Mouse (Mus musculus) lung, embryonic 14.5 days (tissue): ENCODE data around the gene Cetn4. TPM values are rescaled to one million over a fixed set of nuclear protein-coding genes. Genes with fewer than 3 reads are reported as not detected.

ENCODE experiments used
- ATAC-seq: fragments of 200-750 bp; cut with Nextera tagmentation; 2 replicates; pipeline ENCODE4 v1.8.0; 2017; ENCODE audit warnings: mild to moderate bottlenecking, moderate TSS enrichment, moderate library complexity; ENCODE audit not compliant: insufficient read depth
- DNase-seq: peaks from one replicate; pipeline ENCODE4 v3.0.0-alpha.2; 2015
- H3K27ac ChIP-seq: fragments of 300-500 bp; sonication (generic); 2 replicates; pipeline ENCODE4 v1.5.1; 2014; ENCODE audit warnings: low read depth, mild to moderate bottlenecking, moderate library complexity
- H3K27me3 ChIP-seq: fragments of 300-500 bp; sonication (generic); 2 replicates; pipeline ENCODE4 v1.6.1; 2014; ENCODE audit warnings: low read length, control low read depth; ENCODE audit not compliant: insufficient read depth
- H3K36me3 ChIP-seq: fragments of 300-500 bp; sonication (generic); 2 replicates; pipeline ENCODE4 v1.6.1; 2014; ENCODE audit warnings: control low read depth; ENCODE audit not compliant: insufficient read depth
- H3K4me1 ChIP-seq: fragments of 300-500 bp; sonication (generic); 2 replicates; pipeline ENCODE4 v1.6.1; 2014; ENCODE audit warnings: antibody characterized with exemption, control low read depth; ENCODE audit not compliant: insufficient read depth
- H3K4me2 ChIP-seq: fragments of 300-500 bp; sonication (generic); 2 replicates; pipeline ENCODE4 v1.6.1; 2014; ENCODE audit warnings: mild to moderate bottlenecking
- H3K4me3 ChIP-seq: fragments of 300-500 bp; sonication (generic); 2 replicates; pipeline ENCODE4 v1.5.1; 2014; ENCODE audit warnings: low read depth, low read length
- H3K9ac ChIP-seq: fragments of 300-500 bp; sonication (generic); 2 replicates; pipeline ENCODE4 v1.6.1; 2014
- H3K9me3 ChIP-seq: fragments of 300-500 bp; sonication (generic); 2 replicates; pipeline ENCODE4 v1.6.1; 2016; ENCODE audit warnings: low read depth, low read length, control low read depth
- CTCF ChIP-seq: IDR thresholded peaks from 2 replicates; pipeline ENCODE4 v1.5.1; 2016; ENCODE audit warnings: antibody characterized with exemption, low read depth
- WGBS: fragments of 180-500 bp; shearing (Covaris S2); extraction: QIAGEN DNeasy Blood & Tissue Kit; methylation state at CpG from one replicate; pipeline ENCODE4 v1.1.7; 2014; 5-methylcytosine and 5-hydroxymethylcytosine counted together
- polyA plus RNA-seq: library from polyadenylated mRNA; unstranded; fragments of >200 nt; fragmentation: Nextera tagmentation; extraction: Ambion mirVana; gene quantifications from 2 replicates; pipeline ENCODE4 v1.2.1, GENCODE M21; 2014

Cetn4 gene
- polyA plus RNA-seq, 1 experiment from 2014 or later, result 2.6 TPM

DNA sequence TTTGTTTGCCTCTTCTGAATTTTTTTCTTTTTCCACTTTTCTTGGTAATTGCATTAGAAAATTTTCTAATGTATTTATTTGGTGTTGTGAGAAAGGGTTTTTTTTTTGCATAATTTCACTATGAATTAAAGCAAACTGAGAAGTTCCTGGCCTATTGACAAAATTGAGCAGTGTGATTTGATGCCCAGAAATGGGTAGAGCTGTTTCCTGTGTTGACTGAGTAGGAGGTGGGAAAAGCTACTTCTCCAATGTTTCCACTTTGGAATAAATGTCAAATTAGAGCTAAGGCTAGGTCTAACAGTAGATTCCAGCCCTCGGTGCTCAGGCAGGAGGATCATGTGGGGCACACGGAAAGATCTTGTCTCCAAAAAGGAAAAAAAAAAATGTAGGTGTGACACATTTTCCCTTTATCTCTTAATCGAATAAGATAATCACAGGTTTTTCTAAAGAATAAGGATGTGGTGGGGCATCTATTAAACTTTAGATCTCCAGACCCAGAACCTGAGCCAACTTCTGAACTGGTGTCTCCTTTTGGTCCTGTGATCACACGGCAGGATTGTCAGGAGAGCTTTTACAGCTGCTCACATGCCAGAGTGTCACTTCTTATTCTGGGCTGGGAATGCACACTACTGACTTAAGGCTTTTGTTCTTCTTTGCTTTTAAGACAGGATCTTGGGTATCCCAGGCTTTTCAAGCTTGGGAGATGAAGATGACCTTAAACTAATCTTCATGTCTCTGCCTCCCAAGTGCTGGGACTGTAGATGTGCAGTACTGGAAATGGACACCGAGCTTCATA, 13.0 kb upstream of the Cetn4 start:
- no peak overlapping the region for H3K9ac ChIP-seq
- no peak overlapping the region for H3K27ac ChIP-seq
- 58% methylated on average over 5 of the region's 5 CpGs for WGBS
- no peak overlapping the region for H3K4me2 ChIP-seq
- no peak overlapping the region for H3K4me3 ChIP-seq
- ATAC-seq (no peak; the same call in 1 of the 2 replicates), DNase-seq (peak; percentile 58)
- peaks cover 5% of the 10 kb centered on the region; the same call in 1 of the 2 replicates for H3K36me3 ChIP-seq
- H3K9me3 ChIP-seq, result no peaks in the 10 kb centered on the region
- H3K27me3 ChIP-seq, result no peaks in the 10 kb centered on the region
- no peaks in the 10 kb centered on the region for H3K4me1 ChIP-seq
- no peak for TF ChIP-seq CTCF

DNA sequence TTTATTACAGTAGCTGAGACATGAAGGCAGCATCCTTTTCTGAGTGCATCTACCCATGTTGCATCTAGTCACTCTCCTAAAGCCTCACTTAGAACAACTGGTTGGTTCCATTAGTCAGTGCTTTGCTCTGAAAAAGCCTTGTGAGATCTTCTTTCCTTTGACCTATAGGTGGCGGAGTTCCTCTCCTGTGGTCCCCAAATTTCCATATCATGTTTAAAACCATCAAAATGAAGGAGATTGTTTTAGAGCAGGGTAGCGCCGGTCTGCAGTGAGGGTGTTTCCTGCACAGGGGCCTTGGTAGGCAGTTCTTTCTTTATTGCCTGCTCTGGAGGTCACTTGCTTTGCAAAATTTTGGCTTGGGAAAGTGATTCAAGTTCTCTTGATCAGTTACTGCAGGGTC, 11.8 kb upstream of the Cetn4 start:
- DNase-seq, result peak; percentile 82
- Histone ChIP-seq H3K9me3 (no peaks in the 10 kb centered on the region), H3K4me1 (no peaks in the 10 kb centered on the region), H3K4me2 (no peak overlapping the region), H3K36me3 (peaks cover 8% of the 10 kb centered on the region; the same call in 1 of the 2 replicates), H3K27me3 (no peaks in the 10 kb centered on the region), H3K9ac (no peak overlapping the region), H3K4me3 (no peak overlapping the region), H3K27ac (no peak overlapping the region)
- ATAC-seq, result no peak
- WGBS, result 40% methylated on average over 3 of the region's 3 CpGs
- TF ChIP-seq CTCF, result peak; percentile 63

DNA sequence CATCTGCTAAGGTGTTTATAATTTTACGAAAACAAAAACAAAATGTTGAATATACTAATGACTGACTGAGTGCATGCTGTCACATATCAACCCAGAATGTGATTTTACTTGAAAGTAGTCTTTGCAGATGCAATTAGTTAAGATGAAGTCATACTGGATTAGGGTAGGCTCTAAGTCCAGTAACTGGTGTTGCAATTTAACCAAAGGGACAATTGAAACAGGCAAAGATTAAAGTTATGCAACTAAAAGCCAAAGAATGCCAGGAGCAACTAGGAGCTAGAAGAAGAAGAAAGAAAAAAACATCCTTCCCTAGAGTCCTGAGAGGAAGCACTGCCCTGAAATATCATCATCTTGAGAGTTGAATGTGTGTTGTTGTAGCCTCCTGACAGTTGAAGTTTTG, 3.7 kb upstream of the Cetn4 start:
- no peak overlapping the region for H3K4me3 ChIP-seq
- H3K9ac ChIP-seq, result no peak overlapping the region
- no peak for TF ChIP-seq CTCF
- H3K9me3 ChIP-seq, result no peaks in the 10 kb centered on the region
- H3K27ac ChIP-seq, result no peak overlapping the region
- peaks cover 12% of the 10 kb centered on the region; the same call in 1 of the 2 replicates for H3K36me3 ChIP-seq
- ATAC-seq (no peak), DNase-seq (no peak)
- no peaks in the 10 kb centered on the region for H3K27me3 ChIP-seq
- WGBS, result 88% methylated on average over 1 of the region's 1 CpGs
- no peaks in the 10 kb centered on the region for H3K4me1 ChIP-seq
- H3K4me2 ChIP-seq, result no peak overlapping the region

DNA sequence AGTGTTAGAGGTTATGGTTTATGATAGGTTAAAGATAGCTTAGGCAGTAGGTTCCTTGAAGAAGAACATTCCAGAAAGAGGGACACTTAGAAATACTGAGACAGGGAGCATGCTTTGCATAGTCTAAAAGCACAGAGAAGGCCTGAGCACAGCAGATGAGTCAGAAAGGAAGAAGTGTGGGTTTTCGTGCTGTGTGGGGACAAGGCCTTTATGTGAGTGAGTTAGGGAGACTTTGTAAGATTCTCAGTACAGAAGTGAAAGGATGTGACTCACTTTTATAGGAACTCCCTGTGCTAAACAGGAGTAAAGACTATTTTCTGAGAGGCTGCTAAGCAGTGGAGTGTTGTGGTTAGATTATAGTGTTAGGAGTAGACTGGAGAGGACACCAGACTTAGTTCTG, 863 bp upstream of the Cetn4 start:
- WGBS, result 45% methylated on average over 1 of the region's 1 CpGs
- TF ChIP-seq CTCF, result no peak
- Histone ChIP-seq H3K4me1 (no peaks in the 10 kb centered on the region), H3K9ac (peak overlapping the region; percentile 88), H3K27ac (no peak overlapping the region), H3K27me3 (no peaks in the 10 kb centered on the region), H3K4me2 (peak overlapping the region; percentile 79), H3K9me3 (no peaks in the 10 kb centered on the region), H3K4me3 (peak overlapping the region; percentile 76), H3K36me3 (no peaks in the 10 kb centered on the region)
- peak; percentile 21 for DNase-seq
- ATAC-seq, result no peak

DNA sequence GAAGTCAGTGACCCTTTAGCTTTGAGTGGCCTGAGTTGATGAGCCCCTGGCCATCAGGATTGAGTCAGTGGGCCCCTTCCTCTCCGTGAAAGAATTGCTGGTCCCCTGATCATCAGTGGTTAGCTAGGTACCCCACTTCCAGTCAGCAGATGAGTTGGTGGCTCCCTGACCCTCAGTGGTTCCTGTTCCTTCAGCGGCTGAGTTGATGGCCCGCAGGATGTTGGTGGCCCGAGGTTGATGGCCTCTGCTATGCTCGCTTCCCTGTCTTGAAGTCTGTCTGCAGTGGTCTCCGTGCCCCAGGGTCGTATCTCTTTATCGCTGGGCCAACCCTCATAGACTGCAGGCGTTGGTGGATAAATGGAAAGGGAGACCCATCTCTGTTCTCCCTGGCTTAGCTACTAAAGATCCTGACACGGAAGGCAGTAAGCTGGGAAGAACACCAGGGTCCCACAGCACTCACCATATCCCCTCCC, 575 bp downstream of the Cetn4 start:
- H3K9ac ChIP-seq, result peak overlapping the region; percentile 88
- no peaks in the 10 kb centered on the region for H3K9me3 ChIP-seq
- no peaks in the 10 kb centered on the region for H3K4me1 ChIP-seq
- no peaks in the 10 kb centered on the region for H3K27me3 ChIP-seq
- H3K4me2 ChIP-seq, result peak overlapping the region; percentile 79
- 3% methylated on average over 10 of the region's 10 CpGs for WGBS
- TF ChIP-seq CTCF, result no peak
- H3K27ac ChIP-seq, result peak overlapping the region; percentile 12; the same call in 1 of the 2 replicates
- peak overlapping the region; percentile 76 for H3K4me3 ChIP-seq
- no peaks in the 10 kb centered on the region for H3K36me3 ChIP-seq
- ATAC-seq (no peak), DNase-seq (no peak)

DNA sequence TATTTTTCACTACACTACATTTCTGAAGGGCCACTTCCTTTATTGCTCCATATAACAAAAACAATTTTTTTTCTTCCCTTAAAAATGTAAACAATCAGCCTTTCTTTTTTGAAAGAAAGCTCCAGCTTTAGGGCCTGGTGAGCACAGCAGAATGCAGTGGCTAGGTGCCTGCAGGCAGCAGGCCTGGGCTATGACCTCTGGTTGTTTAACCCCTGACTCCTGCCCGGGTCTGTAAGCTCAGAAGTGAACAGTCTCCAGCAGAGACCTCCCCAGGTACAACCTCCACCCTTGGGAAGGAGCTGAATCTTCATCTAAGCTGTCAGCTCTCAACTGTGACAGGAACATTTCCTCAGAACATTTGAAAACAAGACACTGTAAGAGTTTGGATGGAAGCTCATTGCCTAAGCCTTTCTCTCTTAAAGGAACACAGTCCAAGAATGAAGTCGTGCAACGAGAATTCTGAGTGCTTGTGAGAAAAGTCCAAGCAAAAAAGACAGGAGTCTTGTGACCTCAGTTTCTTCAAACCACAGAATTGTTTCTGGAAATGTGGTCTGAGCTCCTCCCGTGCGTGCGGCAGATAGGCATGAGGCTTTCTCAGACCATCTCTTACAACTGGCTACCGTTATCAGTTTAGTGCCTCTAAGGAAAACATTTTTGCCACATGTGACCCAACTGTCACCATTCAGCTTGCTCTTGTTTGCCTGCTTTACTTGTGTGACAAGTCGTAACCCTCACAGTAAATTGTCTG, 8.9 kb downstream of the Cetn4 start:
- Histone ChIP-seq H3K4me2 (no peak overlapping the region), H3K9ac (no peak overlapping the region), H3K27me3 (no peaks in the 10 kb centered on the region), H3K4me3 (no peak overlapping the region), H3K4me1 (no peaks in the 10 kb centered on the region), H3K36me3 (no peaks in the 10 kb centered on the region), H3K9me3 (no peaks in the 10 kb centered on the region), H3K27ac (peak overlapping the region; percentile 73)
- ATAC-seq (no peak), DNase-seq (peak; percentile 46)
- WGBS, result 45% methylated on average over 8 of the region's 8 CpGs
- no peak for TF ChIP-seq CTCF

DNA sequence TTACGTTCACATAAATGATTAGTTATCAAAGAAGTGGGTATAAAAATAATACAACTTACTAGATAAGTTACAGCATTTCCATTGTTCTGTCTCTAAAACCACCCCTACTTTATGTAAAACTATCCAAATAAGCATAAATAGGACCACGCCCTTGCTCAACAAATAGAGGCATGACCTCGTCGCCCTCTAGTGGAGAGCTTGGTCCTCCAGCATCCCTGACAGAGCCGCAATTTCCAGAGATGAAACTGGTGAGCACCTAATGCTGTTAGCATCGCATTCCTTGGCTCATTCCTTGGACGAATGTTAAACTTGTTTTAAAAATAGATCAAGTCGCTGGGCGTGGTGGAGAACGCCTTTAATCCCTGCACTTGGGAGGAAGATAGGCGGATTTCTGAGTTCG, 9.8 kb downstream of the Cetn4 start:
- DNase-seq (peak; percentile 81), ATAC-seq (peak; percentile 56; the same call in 1 of the 2 replicates)
- H3K9ac ChIP-seq, result no peak overlapping the region
- WGBS, result 38% methylated on average over 12 of the region's 12 CpGs
- H3K4me2 ChIP-seq, result no peak overlapping the region
- no peak overlapping the region for H3K4me3 ChIP-seq
- TF ChIP-seq CTCF, result peak; percentile 73
- no peaks in the 10 kb centered on the region for H3K27me3 ChIP-seq
- H3K4me1 ChIP-seq, result no peaks in the 10 kb centered on the region
- H3K27ac ChIP-seq, result no peak overlapping the region
- H3K36me3 ChIP-seq, result no peaks in the 10 kb centered on the region
- H3K9me3 ChIP-seq, result no peaks in the 10 kb centered on the region
